Mouse (Mus musculus) kidney, adult 18-20 months (tissue): ENCODE data around the gene Bcam.
"Not testable (repeated sequence)": the region's sequence is repeated elsewhere in the genome, so short reads cannot be mapped to it uniquely, and the experiment has no call there.

Experiments used
- DNase-seq: peaks from one replicate; pipeline ENCODE4 v3.0.0; 2021

The Bcam gene

GRCm38 (mm10) chr7:19770984-19771391 lies at the start of gene Bcam:
TSS of gene Bcam (minus strand) at chr7:19771016.
- no peak for DNase-seq

GRCm38 (mm10) chr7:19818875-19819274 lies 48.1 kb upstream of the Bcam start:
- DNase-seq: no peak

GRCm38 (mm10) chr7:19818440-19818839 lies 47.6 kb upstream of the Bcam start:
- no peak for DNase-seq

GRCm38 (mm10) chr7:19817382-19818105 lies 46.7 kb upstream of the Bcam start:
- DNase-seq: no peak

GRCm38 (mm10) chr7:19816224-19816771 lies 45.5 kb upstream of the Bcam start:
- peak; percentile 89 for DNase-seq

GRCm38 (mm10) chr7:19815296-19816223 lies 44.7 kb upstream of the Bcam start:
- DNase-seq: no peak

- DNase-seq: no peak
Observed at GRCm38 (mm10) chr7:19813579-19814122, 42.8 kb upstream of the Bcam start.

GRCm38 (mm10) chr7:19813161-19813560 lies 42.3 kb upstream of the Bcam start:
- DNase-seq: no peak

- DNase-seq: peak; percentile 83
Observed at GRCm38 (mm10) chr7:19811114-19811513, 40.3 kb upstream of the Bcam start.

GRCm38 (mm10) chr7:19809369-19809768 lies 38.6 kb upstream of the Bcam start:
- peak; percentile 56 for DNase-seq

GRCm38 (mm10) chr7:19806356-19806969 lies 35.6 kb upstream of the Bcam start:
- no peak for DNase-seq

- DNase-seq: peak; percentile 84
Observed at GRCm38 (mm10) chr7:19802995-19803394, 32.2 kb upstream of the Bcam start.

GRCm38 (mm10) chr7:19800764-19801163 lies 29.9 kb upstream of the Bcam start:
- peak; percentile 65 for DNase-seq

- peak; percentile 90 for DNase-seq
Observed at GRCm38 (mm10) chr7:19796697-19797588, 26.1 kb upstream of the Bcam start, which contains the start of gene Cblc. TSS of gene Cblc (minus strand) at chr7:19796809.

- peak; percentile 44 for DNase-seq
Observed at GRCm38 (mm10) chr7:19796254-19796653, 25.4 kb upstream of the Bcam start.

GRCm38 (mm10) chr7:19795236-19795635 lies 24.4 kb upstream of the Bcam start:
- no peak for DNase-seq

GRCm38 (mm10) chr7:19792701-19793630 lies 22.1 kb upstream of the Bcam start:
- DNase-seq: no peak

GRCm38 (mm10) chr7:19791504-19791903 lies 20.7 kb upstream of the Bcam start:
- DNase-seq: not testable (repeated sequence)

- DNase-seq: peak; percentile 93
Observed at GRCm38 (mm10) chr7:19789904-19790347, 19.1 kb upstream of the Bcam start.

GRCm38 (mm10) chr7:19785874-19786458 lies 15.2 kb upstream of the Bcam start:
- no peak for DNase-seq
